Mouse (Mus musculus) MEL (cell line): ENCODE measurements around the gene Smyd3. TPM values are rescaled to one million over a fixed set of nuclear protein-coding genes. Genes with fewer than 3 reads are reported as not detected.

ENCODE experiments used
- DNase-seq: peaks from one replicate; pipeline ENCODE4 v3.0.0; 2011; ENCODE audit warnings: low read depth, low spot score
- H3K27ac ChIP-seq: 2 replicates; pipeline ENCODE4 v1.5.1; 2012; ENCODE audit warnings: low read depth, mild to moderate bottlenecking, control low read depth, low read length, moderate library complexity; ENCODE audit not compliant: control insufficient read depth
- H3K27me3 ChIP-seq, 2 experiments: fragments of 150-350 bp in 1 of 2; sonication (generic) in 1 of 2; 2 replicates each; pipeline ENCODE4 v1.6.1; 2012; ENCODE audit warnings: low read length in 2 of 2, mild to moderate bottlenecking in 2 of 2, improper control_type of control experiment in 1 of 2, moderate library complexity in 1 of 2; ENCODE audit not compliant: insufficient read depth in 2 of 2, control insufficient read depth in 1 of 2
- H3K36me3 ChIP-seq, 2 experiments: 2 replicates each; pipeline ENCODE4 v1.6.1; 2012 to 2014; ENCODE audit warnings: low read length in 2 of 2, improper control_type of control experiment in 1 of 2, inconsistent platforms in 1 of 2, mild to moderate bottlenecking in 1 of 2; ENCODE audit not compliant: insufficient read depth in 2 of 2, control insufficient read depth in 1 of 2
- H3K4me1 ChIP-seq, 2 experiments: fragments of 150-350 bp in 1 of 2; sonication (generic) in 1 of 2; 2 replicates each; pipeline ENCODE4 v1.6.1; 2012; ENCODE audit warnings: low read length in 2 of 2, improper control_type of control experiment in 1 of 2, mild to moderate bottlenecking in 1 of 2; ENCODE audit not compliant: insufficient read depth in 2 of 2, control insufficient read depth in 1 of 2
- H3K4me3 ChIP-seq, 2 experiments: fragments of 150-350 bp in 1 of 2; sonication (generic) in 1 of 2; 2 replicates each; pipeline ENCODE4 v1.5.1; 2012; ENCODE audit warnings: low read depth in 2 of 2, low read length in 2 of 2, mild to moderate bottlenecking in 2 of 2, moderate library complexity in 2 of 2, control low read depth in 1 of 2, improper control_type of control experiment in 1 of 2; ENCODE audit not compliant: control insufficient read depth in 1 of 2, insufficient read depth in 1 of 2
- H3K79me2 ChIP-seq: 2 replicates; pipeline ENCODE4 v1.6.1; 2012; ENCODE audit warnings: mild to moderate bottlenecking, low read length, moderate library complexity; ENCODE audit not compliant: control insufficient read depth, poor library complexity, insufficient read depth
- H3K9ac ChIP-seq: 2 replicates; pipeline ENCODE4 v1.6.1; 2012; ENCODE audit warnings: low read depth, mild to moderate bottlenecking, control low read depth, low read length, moderate library complexity; ENCODE audit not compliant: control insufficient read depth, poor library complexity, severe bottlenecking
- H3K9me3 ChIP-seq: fragments of 150-350 bp; sonication (generic); replicated peaks from 2 replicates; pipeline ENCODE4 v1.6.1; 2012; ENCODE audit warnings: mild to moderate bottlenecking, low read length, improper control_type of control experiment, moderate library complexity; ENCODE audit not compliant: insufficient read depth
- CTCF ChIP-seq, 3 experiments: IDR thresholded peaks in 2 of 3; conservative IDR thresholded peaks in 1 of 3; 2 replicates each; pipeline ENCODE4 v1.5.1; 2011 to 2012; ENCODE audit warnings: low read length in 3 of 3, low read depth in 2 of 3, mild to moderate bottlenecking in 2 of 3, improper control_type of control experiment in 1 of 3, inconsistent platforms in 1 of 3, mixed read lengths in 1 of 3, moderate library complexity in 1 of 3; ENCODE audit not compliant: control insufficient read depth in 1 of 3, insufficient read depth in 1 of 3, poor library complexity in 1 of 3, severe bottlenecking in 1 of 3
- ELF1 ChIP-seq: IDR thresholded peaks from 2 replicates; pipeline ENCODE4 v1.6.1; 2014; ENCODE audit warnings: low read depth, mild to moderate bottlenecking, inconsistent platforms, low read length, improper control_type of control experiment, moderate library complexity
- EP300 ChIP-seq, 2 experiments: IDR thresholded peaks; 2 replicates each; pipeline ENCODE4 v1.6.1; 2011; ENCODE audit warnings: improper control_type of control experiment in 2 of 2, low read length in 2 of 2, low read depth in 1 of 2, mild to moderate bottlenecking in 1 of 2
- JUND ChIP-seq: IDR thresholded peaks from 2 replicates; pipeline ENCODE4 v1.6.1; 2011; ENCODE audit warnings: low read depth, mild to moderate bottlenecking, improper control_type of control experiment, low read length
- KAT2A ChIP-seq: conservative IDR thresholded peaks from 2 replicates; pipeline ENCODE4 v1.6.1; 2012; ENCODE audit warnings: low read depth, low read length, improper control_type of control experiment, inconsistent platforms
- MAX ChIP-seq: IDR thresholded peaks from 2 replicates; pipeline ENCODE4 v1.6.1; 2011; ENCODE audit warnings: low read length, improper control_type of control experiment
- MEF2A ChIP-seq: IDR thresholded peaks from 2 replicates; pipeline ENCODE4 v1.6.1; 2014; ENCODE audit warnings: low read depth, mild to moderate bottlenecking, inconsistent platforms, low read length, improper control_type of control experiment; ENCODE audit not compliant: poor library complexity, insufficient replicate concordance, severe bottlenecking; ENCODE audit errors: extremely low read depth
- MXI1 ChIP-seq: IDR thresholded peaks from 2 replicates; pipeline ENCODE4 v1.6.1; 2011; ENCODE audit warnings: mild to moderate bottlenecking, low read depth, low read length, improper control_type of control experiment
- MYB ChIP-seq: IDR thresholded peaks from 2 replicates; pipeline ENCODE4 v1.6.1; 2011; ENCODE audit warnings: mild to moderate bottlenecking, low read depth, low read length, improper control_type of control experiment
- MYC ChIP-seq: IDR thresholded peaks from 2 replicates; pipeline ENCODE4 v1.6.1; 2011; ENCODE audit warnings: low read depth, mild to moderate bottlenecking, low read length, improper control_type of control experiment, moderate library complexity
- NELFE ChIP-seq: IDR thresholded peaks from 2 replicates; pipeline ENCODE4 v1.6.1; 2011; ENCODE audit warnings: low read depth, low read length, improper control_type of control experiment
- POLR2A ChIP-seq, 2 experiments: IDR thresholded peaks; 2 replicates each; pipeline ENCODE4 v1.6.1; 2011 to 2012; ENCODE audit warnings: low read length in 2 of 2, mild to moderate bottlenecking in 2 of 2, control low read depth in 1 of 2, improper control_type of control experiment in 1 of 2, low read depth in 1 of 2, moderate library complexity in 1 of 2; ENCODE audit not compliant: control insufficient read depth in 1 of 2, insufficient read depth in 1 of 2, poor library complexity in 1 of 2
- POLR2AphosphoS2 ChIP-seq: IDR thresholded peaks from 2 replicates; pipeline ENCODE4 v1.6.1; 2011; ENCODE audit warnings: low read length, improper control_type of control experiment
- POLR2AphosphoS5 ChIP-seq: IDR thresholded peaks from 2 replicates; pipeline ENCODE4 v1.6.1; 2012; ENCODE audit warnings: low read depth, borderline replicate concordance, mild to moderate bottlenecking, inconsistent platforms, low read length, moderate library complexity, mixed read lengths
- SMC3 ChIP-seq: IDR thresholded peaks from 2 replicates; pipeline ENCODE4 v1.6.1; 2011; ENCODE audit warnings: low read depth, low read length, improper control_type of control experiment
- TBP ChIP-seq: IDR thresholded peaks from 2 replicates; pipeline ENCODE4 v1.8.0; 2011; ENCODE audit warnings: low read depth, low read length, improper control_type of control experiment
- USF1 ChIP-seq: IDR thresholded peaks from 2 replicates; pipeline ENCODE4 v1.6.1; 2014; ENCODE audit warnings: low read depth, mild to moderate bottlenecking, inconsistent platforms, low read length, improper control_type of control experiment, moderate library complexity
- USF2 ChIP-seq, 2 experiments: IDR thresholded peaks; 2 replicates each; pipeline ENCODE4 v1.6.1; 2011 to 2012; ENCODE audit warnings: improper control_type of control experiment in 2 of 2, low read length in 2 of 2, borderline replicate concordance in 1 of 2, inconsistent platforms in 1 of 2, low read depth in 1 of 2, mild to moderate bottlenecking in 1 of 2; ENCODE audit not compliant: insufficient read depth in 1 of 2
- ZMIZ1 ChIP-seq: IDR thresholded peaks from 2 replicates; pipeline ENCODE4 v1.6.1; 2012; ENCODE audit warnings: low read depth, mild to moderate bottlenecking, inconsistent platforms, low read length, improper control_type of control experiment, moderate library complexity
- polyA plus RNA-seq, 2 experiments: library from polyadenylated mRNA; stranded (reverse) in 1 of 2; unstranded in 1 of 2; fragments of >175 nt in 1 of 2; fragments of >200 nt in 1 of 2; gene quantifications; 2 replicates each; pipeline versions ENCODE4 v1.2.1 to v1.2.4; 2012; ENCODE audit warnings: low replicate concordance in 2 of 2, low read depth in 1 of 2; ENCODE audit not compliant: insufficient read length in 2 of 2, insufficient read depth in 1 of 2, missing spikeins in 1 of 2
- total RNA-seq: library from RNA; depleted of rRNA; stranded (reverse); fragments of 300-350 nt; gene quantifications from 2 replicates; pipeline ENCODE4 v1.2.3, GENCODE M21; 2012

Smyd3 gene
- total and polyA plus RNA-seq, 3 experiments = 13.3 to 18.2 TPM; not detected in 1

DNA sequence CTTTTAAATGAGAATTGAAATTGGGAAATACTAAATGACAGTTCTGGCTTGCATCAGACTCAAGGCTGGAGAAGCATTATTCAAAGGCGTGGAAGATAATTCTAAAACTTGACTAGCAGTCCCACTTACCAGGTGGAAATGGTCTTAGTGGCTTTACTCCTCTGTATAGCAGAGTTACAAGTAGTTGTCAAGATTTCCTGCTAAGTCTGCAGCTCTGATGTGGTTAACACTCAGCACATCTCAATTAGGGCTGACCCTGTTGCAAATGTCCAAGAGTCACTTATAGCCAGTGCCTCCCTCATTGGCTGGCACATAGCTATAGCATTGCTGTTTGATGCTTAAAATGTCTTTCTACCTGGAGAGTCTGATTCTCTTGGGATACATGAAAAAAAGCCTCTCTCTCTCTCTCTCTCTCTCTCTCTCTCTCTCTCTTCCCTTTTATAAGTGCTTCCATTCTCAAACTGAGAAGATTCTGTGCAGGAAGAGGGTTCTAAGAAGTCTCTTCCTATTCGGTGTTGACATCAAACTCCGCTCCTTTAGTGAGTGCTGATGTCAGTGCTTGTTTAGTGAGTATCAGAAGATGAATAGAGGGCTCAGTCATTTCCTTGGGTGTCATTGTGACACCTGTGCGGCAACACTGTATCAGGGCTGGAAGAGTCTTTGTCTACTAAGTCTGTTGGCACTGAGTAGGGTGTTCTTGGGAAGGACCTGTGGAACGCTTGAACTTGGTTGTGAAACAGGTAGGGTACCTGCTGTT is 31.3 kb upstream of the Smyd3 start:
- H3K9ac ChIP-seq = no peak overlapping the region
- DNase-seq = no peak
- H3K4me3 ChIP-seq = no peak overlapping the region
- no peaks in the 10 kb centered on the region for H3K9me3 ChIP-seq
- TF ChIP-seq NELFE (no peak), EP300 (IDR thresholded peaks at IDR 0.05; ENCODE audit: low read depth in 1 of 2, low read length in 2 of 2) (no peak), MYB (no peak), MYC (no peak), POLR2AphosphoS5 (no peak), POLR2AphosphoS2 (no peak), MEF2A (no peak), POLR2A (IDR thresholded peaks at IDR 0.05; ENCODE audit: control insufficient read depth in 1 of 2, insufficient read depth in 1 of 2, low read depth in 1 of 2, low read length in 2 of 2, poor library complexity in 1 of 2) (no peak), USF1 (no peak), JUND (no peak), ZMIZ1 (no peak), SMC3 (no peak), CTCF (IDR thresholded peaks at IDR 0.05 in 2 of 3, conservative IDR thresholded peaks at IDR 0.05 in 1 of 3; ENCODE audit: control insufficient read depth in 1 of 3, insufficient read depth in 1 of 3, low read depth in 2 of 3, low read length in 3 of 3, poor library complexity in 1 of 3, severe bottlenecking in 1 of 3) (no peak), KAT2A (no peak), MXI1 (no peak), USF2 (IDR thresholded peaks at IDR 0.05; ENCODE audit: borderline replicate concordance in 1 of 2, insufficient read depth in 1 of 2, low read depth in 1 of 2, low read length in 2 of 2) (no peak)
- TF ChIP-seq, all 39 proteins: peak for 0
- peaks cover 20 to 29% of the 10 kb centered on the region in 2 experiments for H3K4me1 ChIP-seq
- no peak overlapping the region for H3K27ac ChIP-seq
- peaks cover 0 to 57% of the 10 kb centered on the region in 2 experiments; a peak in 2 of 4 replicates for H3K36me3 ChIP-seq
- peaks cover 32% of the 10 kb centered on the region for H3K79me2 ChIP-seq
- no peaks in the 10 kb centered on the region for H3K27me3 ChIP-seq

DNA sequence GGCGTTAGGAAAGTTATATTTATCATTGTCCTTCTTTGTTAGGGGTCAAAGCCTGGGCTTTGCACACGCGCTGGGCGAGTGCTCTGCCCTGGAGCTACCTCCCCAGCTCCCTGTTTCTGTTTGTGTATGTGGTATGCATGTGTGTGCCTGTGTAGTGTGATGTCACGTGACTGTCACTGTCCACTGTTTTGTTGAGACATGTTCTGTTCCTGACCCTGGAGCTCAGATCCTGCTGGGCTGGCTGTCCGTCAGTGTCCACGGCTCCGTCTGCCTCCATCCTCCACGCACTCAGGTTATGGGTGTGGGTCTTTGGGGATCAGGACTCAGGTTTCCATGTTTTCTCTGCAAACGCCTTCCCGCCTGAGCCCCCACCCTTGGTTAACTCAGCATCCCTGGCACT is 30.4 kb upstream of the Smyd3 start:
- DNase-seq = no peak
- TF ChIP-seq MAX (no peak), TBP (no peak), ELF1 (no peak)
- Histone ChIP-seq H3K9me3 (no peaks in the 10 kb centered on the region), H3K4me1 (peaks cover 10 to 22% of the 10 kb centered on the region in 2 experiments), H3K36me3 (peaks cover 0 to 54% of the 10 kb centered on the region in 2 experiments; a peak in 2 of 4 replicates), H3K27ac (no peak overlapping the region), H3K79me2 (peaks cover 38% of the 10 kb centered on the region), H3K9ac (no peak overlapping the region), H3K4me3 (no peak overlapping the region), H3K27me3 (no peaks in the 10 kb centered on the region)
